8 mouse cellular contexts compared by ENCODE assay signal in genomic region chr9:44287401-44288075, GRCm38 (mm10). TPM values are rescaled to one million over a fixed set of nuclear protein-coding genes. Genes with fewer than 3 reads are reported as not detected.
DNase-seq lines count a peak whose midpoint lies in the region; ATAC-seq and TF ChIP-seq lines count a peak whose summit lies in the region.

No protein-coding gene starts in this region.

- ATAC-seq in frontal cortex, adult (ENCODE audit: low TSS enrichment) = peak; percentile 38; the same call in 1 of the 2 replicates
- ATAC-seq in forebrain, embryonic 15.5 days (replicated peaks) = peak; percentile 66
- peak; percentile 59 for ATAC-seq in neural tube, embryonic 13.5 days (ENCODE audit: low read depth)

- no peak for TF ChIP-seq POLR2A in thymus, adult 2 months (IDR thresholded peaks at IDR 0.05; ENCODE audit: control insufficient read depth, extremely low read depth, insufficient read depth, low read length, poor library complexity)
- no peak for TF ChIP-seq POLR2A in liver, adult 2 months (IDR thresholded peaks at IDR 0.05; ENCODE audit: extremely low read depth, insufficient read depth, low read length)

- peaks cover 20% of the 10 kb centered on the region for H3K27me3 ChIP-seq in thymus, adult 2 months (ENCODE audit: control insufficient read depth, insufficient read depth, low read length)
- H3K27me3 ChIP-seq in forebrain, embryonic 15.5 days = no peaks in the 10 kb centered on the region
- peaks cover 13% of the 10 kb centered on the region for H3K27me3 ChIP-seq in liver, adult 2 months (ENCODE audit: control insufficient read depth, insufficient read depth, low read length)
- 0 out of 2 replicates have a peak, but pooled peaks cover 4% of the 10 kb centered on the region for H3K27me3 ChIP-seq in neural tube, embryonic 13.5 days

- H3K27ac ChIP-seq in thymus, adult 2 months (ENCODE audit: control insufficient read depth, insufficient read depth, low read length) = no peak overlapping the region
- peak overlapping the region; percentile 43 for H3K27ac ChIP-seq in forebrain, embryonic 15.5 days (replicated peaks)
- no peak overlapping the region for H3K27ac ChIP-seq in liver, adult 2 months (replicated peaks; ENCODE audit: insufficient read depth, low read depth, low read length)
- H3K27ac ChIP-seq in neural tube, embryonic 13.5 days (replicated peaks) = peak overlapping the region; percentile 84

- H3K36me3 ChIP-seq in thymus, adult 2 months (ENCODE audit: control insufficient read depth, insufficient read depth, low read length) = peaks cover 13% of the 10 kb centered on the region
- peaks cover 14% of the 10 kb centered on the region for H3K36me3 ChIP-seq in forebrain, embryonic 15.5 days
- 0 out of 2 replicates have a peak, but pooled peaks cover 2% of the 10 kb centered on the region for H3K36me3 ChIP-seq in liver, adult 2 months (ENCODE audit: control insufficient read depth, insufficient read depth, low read length)
- H3K36me3 ChIP-seq in neural tube, embryonic 13.5 days = peaks cover 21% of the 10 kb centered on the region

- no peak for DNase-seq in frontal cortex, adult 2 months (ENCODE audit: extremely low spot score in 1 of 2, low spot score in 1 of 2)
- DNase-seq in thymus, adult 2 months = no peak
- no peak for DNase-seq in thymus, postnatal 10 days (ENCODE audit: low spot score in 2 of 2)
- no peak for DNase-seq in liver, adult 2 months (ENCODE audit: extremely low read depth, low read depth, low spot score)
- no peak for DNase-seq in T-cell, adult 2 months (ENCODE audit: low spot score)

- no peaks in the 10 kb centered on the region for H3K9me3 ChIP-seq in forebrain, embryonic 15.5 days
- no peaks in the 10 kb centered on the region for H3K9me3 ChIP-seq in neural tube, embryonic 13.5 days

- H3K4me2 ChIP-seq in forebrain, embryonic 15.5 days (replicated peaks) = peak overlapping the region; percentile 95
- peak overlapping the region; percentile 94 for H3K4me2 ChIP-seq in neural tube, embryonic 13.5 days

- no peak for TF ChIP-seq CTCF in thymus, adult 2 months (IDR thresholded peaks at IDR 0.05; ENCODE audit: borderline replicate concordance, control insufficient read depth, extremely low read depth, insufficient read depth, low read length, poor library complexity)
- TF ChIP-seq CTCF in liver, adult 2 months (IDR thresholded peaks at IDR 0.05; ENCODE audit: low read depth, low read length) = no peak

- WGBS in thymus, adult 2 months = 5% methylated on average over 47 of the region's 47 CpGs
- 1% methylated on average over 47 of the region's 47 CpGs for WGBS in forebrain, embryonic 15.5 days
- 10% methylated on average over 45 of the region's 47 CpGs for whole genome bisulfite sequencing in liver, adult 2 months
- under 1% methylated on average over 47 of the region's 47 CpGs for WGBS in neural tube, embryonic 13.5 days

- peak overlapping the region; percentile 86 for H3K9ac ChIP-seq in forebrain, embryonic 15.5 days (replicated peaks)
- peak overlapping the region; percentile 14; the same call in 1 of the 2 replicates for H3K9ac ChIP-seq in liver, adult 2 months (ENCODE audit: low read depth, low read length)
- peak overlapping the region; percentile 93 for H3K9ac ChIP-seq in neural tube, embryonic 13.5 days

- peaks cover 15% of the 10 kb centered on the region for H3K4me1 ChIP-seq in thymus, adult 2 months (replicated peaks; ENCODE audit: control insufficient read depth, insufficient read depth, low read length)
- peaks cover 23% of the 10 kb centered on the region for H3K4me1 ChIP-seq in forebrain, embryonic 15.5 days
- peaks cover 4% of the 10 kb centered on the region; the same call in 1 of the 2 replicates for H3K4me1 ChIP-seq in liver, adult 2 months (ENCODE audit: control insufficient read depth, insufficient read depth, low read length)
- peaks cover 32% of the 10 kb centered on the region for H3K4me1 ChIP-seq in neural tube, embryonic 13.5 days (replicated peaks)

- no peaks in the 10 kb centered on the region for H3K79me2 ChIP-seq in liver, adult 2 months (ENCODE audit: control insufficient read depth, insufficient read depth, low read length)

- 0 out of 2 replicates have a peak overlapping the region, but pooled peaks have one; percentile 9 for H3K4me3 ChIP-seq in thymus, adult 2 months (ENCODE audit: control insufficient read depth, insufficient read depth, low read length)
- peak overlapping the region; percentile 62 for H3K4me3 ChIP-seq in forebrain, embryonic 15.5 days
- peak overlapping the region; percentile 31; the same call in 1 of the 2 replicates for H3K4me3 ChIP-seq in liver, adult 2 months (ENCODE audit: insufficient read depth, low read depth, low read length)
- H3K4me3 ChIP-seq in neural tube, embryonic 13.5 days = peak overlapping the region; percentile 90

RNA-seq across cellular contexts. Expression of gene Abcg4, which starts 0.9 kb away (rescaled TPM):
- 84.5 and 95.1 TPM in 2 replicates for polyA plus RNA-seq in frontal cortex, adult 2 months (2012; rRNA removed)
- polyA plus RNA-seq in thymus, adult 2 months (2012; rRNA removed) = 1.2 and 2.7 TPM in 2 replicates
- 14.2 and 15.6 TPM in 2 replicates for polyA plus RNA-seq in forebrain, embryonic 15.5 days (2015; fragmentation: Nextera tagmentation; extraction: Ambion mirVana)
- not detected in 2 replicates for total RNA-seq in liver, adult 2 months (2014; rRNA removed)
- polyA plus RNA-seq in liver, adult 2 months (2012; rRNA removed) = 0.11 TPM in 1 of 2 replicates, not detected in the other
- 21.1 and 22.5 TPM in 2 replicates for polyA plus RNA-seq in neural tube, embryonic 13.5 days (2015; fragmentation: Nextera tagmentation; extraction: Ambion mirVana)

RNA-seq across cellular contexts. Expression of gene Hinfp, which starts 17.9 kb away (rescaled TPM):
- 32.1 and 32.3 TPM in 2 replicates for polyA plus RNA-seq in frontal cortex, adult 2 months (2012; rRNA removed)
- polyA plus RNA-seq in thymus, adult 2 months (2012; rRNA removed) = 71.1 and 71.9 TPM in 2 replicates
- polyA plus RNA-seq in forebrain, embryonic 15.5 days (2015; fragmentation: Nextera tagmentation; extraction: Ambion mirVana) = 33.4 and 35.4 TPM in 2 replicates
- 7.4 and 7.6 TPM in 2 replicates for total RNA-seq in liver, adult 2 months (2014; rRNA removed)
- 10.6 and 16.9 TPM in 2 replicates for polyA plus RNA-seq in liver, adult 2 months (2012; rRNA removed)
- 25.1 and 31.9 TPM in 2 replicates for polyA plus RNA-seq in neural tube, embryonic 13.5 days (2015; fragmentation: Nextera tagmentation; extraction: Ambion mirVana)

RNA-seq across cellular contexts. Expression of gene Nlrx1, which starts 19.1 kb away (rescaled TPM):
- 6.7 and 7.0 TPM in 2 replicates for polyA plus RNA-seq in frontal cortex, adult 2 months (2012; rRNA removed)
- polyA plus RNA-seq in thymus, adult 2 months (2012; rRNA removed) = 13.4 and 16.2 TPM in 2 replicates
- 4.5 and 5.2 TPM in 2 replicates for polyA plus RNA-seq in forebrain, embryonic 15.5 days (2015; fragmentation: Nextera tagmentation; extraction: Ambion mirVana)
- total RNA-seq in liver, adult 2 months (2014; rRNA removed) = 3.5 and 5.6 TPM in 2 replicates
- 8.6 and 10.0 TPM in 2 replicates for polyA plus RNA-seq in liver, adult 2 months (2012; rRNA removed)
- polyA plus RNA-seq in neural tube, embryonic 13.5 days (2015; fragmentation: Nextera tagmentation; extraction: Ambion mirVana) = 4.5 and 4.7 TPM in 2 replicates

RNA-seq across cellular contexts. Expression of gene C2cd2l, which starts 32.5 kb away (rescaled TPM):
- 201 and 202 TPM in 2 replicates for polyA plus RNA-seq in frontal cortex, adult 2 months (2012; rRNA removed)
- polyA plus RNA-seq in thymus, adult 2 months (2012; rRNA removed) = 94.1 and 110 TPM in 2 replicates
- polyA plus RNA-seq in forebrain, embryonic 15.5 days (2015; fragmentation: Nextera tagmentation; extraction: Ambion mirVana) = 21.5 and 24.2 TPM in 2 replicates
- total RNA-seq in liver, adult 2 months (2014; rRNA removed) = 5.2 and 7.9 TPM in 2 replicates
- polyA plus RNA-seq in liver, adult 2 months (2012; rRNA removed) = 60.1 and 60.9 TPM in 2 replicates
- polyA plus RNA-seq in neural tube, embryonic 13.5 days (2015; fragmentation: Nextera tagmentation; extraction: Ambion mirVana) = 22.9 and 28.7 TPM in 2 replicates

RNA-seq across cellular contexts. Expression of gene Pdzd3, which starts 36.3 kb away (rescaled TPM):
- 0.74 and 0.82 TPM in 2 replicates for polyA plus RNA-seq in frontal cortex, adult 2 months (2012; rRNA removed)
- 0.55 and 0.59 TPM in 2 replicates for polyA plus RNA-seq in thymus, adult 2 months (2012; rRNA removed)
- polyA plus RNA-seq in forebrain, embryonic 15.5 days (2015; fragmentation: Nextera tagmentation; extraction: Ambion mirVana) = 0.59 and 0.61 TPM in 2 replicates
- not detected in 2 replicates for total RNA-seq in liver, adult 2 months (2014; rRNA removed)
- not detected in 2 replicates for polyA plus RNA-seq in liver, adult 2 months (2012; rRNA removed)
- polyA plus RNA-seq in neural tube, embryonic 13.5 days (2015; fragmentation: Nextera tagmentation; extraction: Ambion mirVana) = 0.33 and 0.48 TPM in 2 replicates

Comparison
In these comparisons a context has a peak if more than half of its experiments do, and no peak if none do; other contexts are left out.
1. H3K27ac ChIP-seq: peak in forebrain, embryonic 15.5 days (single experiment) and neural tube, embryonic 13.5 days (single experiment); none in thymus, adult 2 months (single experiment) and liver, adult 2 months (single experiment).
2. H3K4me3 ChIP-seq: peak in every context shown above with its lines; median percentile 90 in neural tube, embryonic 13.5 days; 62 in forebrain, embryonic 15.5 days; 31 in liver, adult 2 months; 9 in thymus, adult 2 months.
3. H3K9ac ChIP-seq: peak in every context shown above with its lines; median percentile 93 in neural tube, embryonic 13.5 days; 86 in forebrain, embryonic 15.5 days; 14 in liver, adult 2 months.
4. Peak in every context shown above with its lines, with median percentiles within 50 percentile points of each other: ATAC-seq.